24 mouse cellular contexts compared by ENCODE assay signal in genomic region chr17:8708006-8708405, GRCm38 (mm10).
DNase-seq lines count a peak whose midpoint lies in the region; ATAC-seq and TF ChIP-seq lines count a peak whose summit lies in the region.
"Had no signal": no experiment of that assay in that cellular context is flagged by ENCODE, and none has a peak within 500 bp of the region (broad histone marks: within the 10 kb centered on the region; RNA-seq: fewer than 3 reads in every experiment).

No protein-coding gene starts in this region.

- peak overlapping the region; percentile 35; the same call in 1 of the 2 replicates for H3K27ac ChIP-seq in kidney, adult 2 months (ENCODE audit: insufficient read depth, low read depth, low read length)
- H3K27ac ChIP-seq in limb, embryonic 14.5 days (replicated peaks; ENCODE audit: low read depth, low read length): no peak overlapping the region
- H3K27ac ChIP-seq in limb, embryonic 10.5 days: no peak overlapping the region
- H3K27ac ChIP-seq: embryonic facial prominence, embryonic 10.5 days; embryonic facial prominence, embryonic 12.5 days; forebrain, embryonic 13.5 days; forebrain, embryonic 15.5 days had no signal

- no peak for TF ChIP-seq CTCF in kidney, adult 2 months (conservative IDR thresholded peaks at IDR 0.05; ENCODE audit: insufficient read depth, insufficient read length, low read depth, low read length)

- H3K36me3 ChIP-seq in kidney, adult 2 months (ENCODE audit: control insufficient read depth, insufficient read depth, low read length): no peaks in the 10 kb centered on the region
- no peaks in the 10 kb centered on the region for H3K36me3 ChIP-seq in limb, embryonic 14.5 days (ENCODE audit: control insufficient read depth, insufficient read depth, low read length)
- no peaks in the 10 kb centered on the region for H3K36me3 ChIP-seq in limb, embryonic 10.5 days
- H3K36me3 ChIP-seq: embryonic facial prominence, embryonic 10.5 days; embryonic facial prominence, embryonic 12.5 days; forebrain, embryonic 15.5 days; G1E had no signal

- H3K4me1 ChIP-seq in kidney, adult 2 months (ENCODE audit: control insufficient read depth, insufficient read depth, low read length): peaks cover 4% of the 10 kb centered on the region; the same call in 1 of the 2 replicates
- H3K4me1 ChIP-seq in limb, embryonic 14.5 days (ENCODE audit: control insufficient read depth, insufficient read depth, low read length): no peaks in the 10 kb centered on the region
- H3K4me1 ChIP-seq in limb, embryonic 10.5 days: peaks cover 10% of the 10 kb centered on the region
- H3K4me1 ChIP-seq: forebrain, embryonic 13.5 days; forebrain, embryonic 15.5 days had no signal

- H3K9me3 ChIP-seq in limb, embryonic 14.5 days (ENCODE audit: control insufficient read depth, low read length): no peaks in the 10 kb centered on the region
- H3K9me3 ChIP-seq in limb, embryonic 10.5 days (replicated peaks): no peaks in the 10 kb centered on the region
- H3K9me3 ChIP-seq: embryonic facial prominence, embryonic 12.5 days; forebrain, embryonic 13.5 days; forebrain, embryonic 15.5 days had no signal

- no peaks in the 10 kb centered on the region for H3K27me3 ChIP-seq in kidney, adult 2 months (replicated peaks; ENCODE audit: control insufficient read depth, insufficient read depth, low read length)
- no peaks in the 10 kb centered on the region for H3K27me3 ChIP-seq in limb, embryonic 14.5 days (ENCODE audit: control insufficient read depth, insufficient read depth, low read length)
- H3K27me3 ChIP-seq in limb, embryonic 10.5 days (ENCODE audit: low read depth, poor library complexity, severe bottlenecking): no peaks in the 10 kb centered on the region
- H3K27me3 ChIP-seq: CH12.LX; embryonic facial prominence, embryonic 12.5 days; forebrain, embryonic 13.5 days; forebrain, embryonic 15.5 days had no signal

- H3K4me2 ChIP-seq in limb, embryonic 14.5 days (replicated peaks; ENCODE audit: low read depth, low read length, severe bottlenecking): no peak overlapping the region
- H3K4me2 ChIP-seq: embryonic facial prominence, embryonic 12.5 days; forebrain, embryonic 13.5 days; forebrain, embryonic 15.5 days had no signal

- DNase-seq in cerebellum, adult 8-10 months: peak; percentile 0
- no peak for DNase-seq in cerebellum, postnatal 25 days
- DNase-seq in kidney, adult 2 months: peak; percentile 61
- no peak for DNase-seq in kidney, postnatal 25 days
- DNase-seq in limb, embryonic 14.5 days (ENCODE audit: low spot score): peak; percentile 1
- no peak for DNase-seq in limb, embryonic 10.5 days (ENCODE audit: low spot score)
- DNase-seq: adrenal gland, adult 8-10 months; adrenal gland, postnatal 14 days; adrenal gland, postnatal 36 days; B cell, adult 2 months; cerebellum, adult 11-12 months; cerebellum, adult 2 months; cerebellum, adult 9-11 months; cerebellum, postnatal 14 days; forebrain, postnatal 0 days had no signal

- no peak overlapping the region for H3K4me3 ChIP-seq in kidney, adult 2 months (ENCODE audit: insufficient read depth, low read depth, low read length)
- H3K4me3 ChIP-seq in limb, embryonic 14.5 days (replicated peaks; ENCODE audit: low read length): no peak overlapping the region
- H3K4me3 ChIP-seq in limb, embryonic 10.5 days: no peak overlapping the region
- H3K4me3 ChIP-seq: embryonic facial prominence, embryonic 10.5 days; embryonic facial prominence, embryonic 12.5 days; forebrain, embryonic 13.5 days; forebrain, embryonic 15.5 days had no signal

- H3K9ac ChIP-seq in limb, embryonic 14.5 days (ENCODE audit: low read depth, low read length, severe bottlenecking): no peak overlapping the region
- H3K9ac ChIP-seq: embryonic facial prominence, embryonic 12.5 days; forebrain, embryonic 13.5 days; forebrain, embryonic 15.5 days; forebrain, postnatal 0 days had no signal

- no peak for ATAC-seq in limb, embryonic 14.5 days (ENCODE audit: low FRiP score, low read depth)
- ATAC-seq: activated CD4-positive, CD25-positive, alpha-beta regulatory T cell, adult 4 months; CD4-positive, CD25-positive, alpha-beta regulatory T cell, adult 4 months; forebrain, embryonic 13.5 days; forebrain, embryonic 15.5 days; forebrain, postnatal 0 days; Patski had no signal

- TF ChIP-seq POLR2A in kidney, adult 2 months (IDR thresholded peaks at IDR 0.05; ENCODE audit: low read depth, low read length): no peak
- TF ChIP-seq POLR2A in limb, embryonic 14.5 days (IDR thresholded peaks at IDR 0.05; ENCODE audit: borderline replicate concordance, extremely low read depth, insufficient read depth, insufficient read length): no peak

Comparison
In these comparisons a context has a peak if more than half of its experiments do, and no peak if none do; other contexts are left out.
1. DNase-seq: peak in cerebellum, adult 8-10 months (single experiment), kidney, adult 2 months (single experiment) and limb, embryonic 14.5 days (single experiment); none in cerebellum, postnatal 25 days (0 of 2), kidney, postnatal 25 days (0 of 2) and limb, embryonic 10.5 days (single experiment).